Mouse (Mus musculus): ENCODE results near the gene Riok2.

DNA sequence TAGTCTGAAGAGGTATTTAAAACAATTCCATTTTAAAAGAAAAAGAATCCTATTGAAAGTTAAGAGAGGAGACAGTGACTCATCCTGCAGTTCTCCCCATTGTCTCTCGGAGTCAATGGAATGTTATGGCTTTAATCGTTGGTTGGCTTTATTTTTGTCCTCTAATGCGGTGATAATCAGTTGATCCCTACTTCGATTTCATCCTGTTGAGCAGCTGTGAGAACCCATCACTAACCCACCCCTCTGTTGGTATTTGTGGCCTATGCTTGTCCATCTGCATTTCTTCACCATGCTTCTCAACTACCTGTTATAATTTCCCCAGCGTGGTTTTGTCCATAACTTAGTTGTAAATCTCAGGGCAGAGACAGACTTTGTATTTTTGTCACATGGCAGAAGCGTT lies 34.0 kb downstream of the Riok2 start:
- TF ChIP-seq CTCF (IDR thresholded peaks at IDR 0.05; ENCODE audit: borderline replicate concordance, extremely low read depth, insufficient read depth, insufficient read length): no peak
- TF ChIP-seq POLR2A (IDR thresholded peaks at IDR 0.05; ENCODE audit: borderline replicate concordance, extremely low read depth, insufficient read depth, insufficient read length, poor library complexity, severe bottlenecking): no peak

Measured in brain, embryonic 14.5 days (tissue).